Mouse (Mus musculus) monocyte, adult 2 months (primary cell): Measurements from ENCODE around the gene Plk3.
"Not testable (repeated sequence)": the region's sequence is repeated elsewhere in the genome, so short reads cannot be mapped to it uniquely, and the experiment has no call there.

Experiments
- DNase-seq, 2 experiments: peaks; one replicate each; pipeline ENCODE4 v3.0.0; 2022; ENCODE audit warnings: low spot score in 2 of 2, low read depth in 1 of 2

Plk3 gene

DNA sequence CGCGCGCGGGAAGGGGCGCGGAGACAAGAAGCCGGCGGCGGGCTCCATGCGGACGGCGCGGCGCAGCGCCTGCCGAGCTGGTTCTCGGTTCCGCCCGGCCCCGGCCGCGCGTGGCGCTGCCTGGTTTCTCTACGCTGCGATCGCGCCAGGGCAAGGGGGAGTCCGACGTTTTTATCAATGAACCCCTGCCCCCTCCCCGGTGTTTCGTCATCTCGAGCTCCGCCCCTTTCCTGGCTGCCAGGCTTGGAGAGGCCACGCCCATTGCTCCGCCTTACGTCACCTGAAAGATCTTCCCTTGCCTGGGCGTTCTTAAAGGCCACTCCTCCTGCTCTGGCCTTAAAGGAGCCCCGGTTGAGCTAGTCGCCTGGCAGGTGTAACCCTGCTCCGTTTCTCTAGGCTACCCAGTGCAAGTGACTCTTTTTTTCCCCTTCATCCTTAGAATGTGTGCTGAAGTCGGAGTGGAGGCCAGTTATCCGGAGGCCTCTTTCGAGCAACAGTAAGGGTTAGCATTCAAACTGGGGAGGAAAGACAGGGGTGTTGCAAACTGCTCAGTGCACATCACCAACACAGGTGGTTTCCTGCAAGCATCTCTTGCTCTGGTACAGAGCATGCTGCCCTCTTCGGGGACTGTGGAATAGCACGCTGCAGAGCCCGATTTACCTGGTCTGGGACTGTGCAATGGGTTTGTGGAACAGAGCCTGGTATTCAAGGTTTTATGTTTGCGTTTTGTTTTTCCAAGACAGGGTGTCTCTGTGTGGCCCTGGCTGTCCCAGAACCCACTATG, at the start of gene Plk3:
Gene Plk3 (minus strand): TSS at position 147 of the 784 bp plus-strand sequence.
- peak; percentile 96 to 97 for DNase-seq

DNA sequence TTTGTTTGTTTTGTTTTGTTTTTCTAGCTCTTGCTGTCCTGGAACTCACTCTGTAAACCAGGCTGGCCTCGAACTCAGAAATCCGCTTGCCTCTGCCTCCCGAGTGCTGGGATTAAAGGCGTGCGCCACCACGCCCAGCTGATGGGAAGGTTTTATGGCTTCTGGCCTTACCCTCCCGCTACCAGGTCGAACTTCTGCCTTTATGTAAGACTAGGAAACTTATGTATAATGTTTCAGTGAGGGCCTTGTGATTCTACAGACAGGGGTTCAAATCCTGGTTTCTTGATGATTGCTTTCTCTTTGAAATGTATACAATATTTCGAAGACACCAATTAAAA, 49.0 kb upstream of the Plk3 start:
- DNase-seq, result not testable (repeated sequence)

DNA sequence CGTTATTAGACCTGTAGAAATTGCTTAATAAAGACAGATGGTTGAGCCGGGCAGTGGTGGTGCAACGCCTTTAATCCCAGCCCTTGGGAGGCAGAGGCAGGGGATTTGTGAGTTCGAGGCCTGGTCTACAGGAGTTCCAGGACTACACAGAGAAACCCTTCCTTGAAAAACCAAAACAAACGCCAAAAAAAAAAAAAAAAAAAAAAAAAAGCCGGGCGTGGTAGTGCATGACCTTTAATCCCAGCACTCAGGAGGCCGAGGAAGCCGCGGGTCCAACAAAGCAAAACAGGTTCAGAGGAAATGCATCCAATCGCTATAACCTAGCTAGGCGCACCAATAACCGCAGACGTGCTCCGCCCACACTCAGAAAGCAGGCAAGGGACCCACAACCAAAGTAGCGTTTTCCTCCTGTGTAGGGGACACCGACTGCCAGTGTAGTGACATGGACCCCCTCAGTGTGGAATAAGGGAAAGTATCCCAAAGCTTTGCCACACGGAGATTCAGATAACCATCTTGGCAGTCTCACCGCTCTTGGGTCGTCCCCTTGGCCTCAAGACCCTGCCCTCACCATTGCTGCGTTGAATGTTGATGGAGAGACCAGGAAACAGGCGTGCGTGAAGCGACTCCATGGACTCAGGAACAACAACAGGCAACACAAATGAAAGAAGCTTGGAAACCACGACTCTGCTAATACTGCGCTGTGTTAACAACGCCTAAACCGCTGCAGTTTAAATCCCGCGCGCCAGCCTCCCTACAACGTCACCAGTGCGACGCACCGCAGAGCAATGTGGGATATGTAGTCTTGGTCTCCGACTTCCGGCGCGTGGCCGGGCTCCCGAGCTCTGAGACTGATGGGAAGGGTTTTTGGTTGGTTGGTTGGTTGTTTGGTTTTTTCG, 48.3 kb upstream of the Plk3 start, which contains the start of gene Kif2c:
Gene Kif2c (minus strand): TSS at position 777 of the 896 bp plus-strand sequence.
- DNase-seq, result peak; percentile 70 to 90

DNA sequence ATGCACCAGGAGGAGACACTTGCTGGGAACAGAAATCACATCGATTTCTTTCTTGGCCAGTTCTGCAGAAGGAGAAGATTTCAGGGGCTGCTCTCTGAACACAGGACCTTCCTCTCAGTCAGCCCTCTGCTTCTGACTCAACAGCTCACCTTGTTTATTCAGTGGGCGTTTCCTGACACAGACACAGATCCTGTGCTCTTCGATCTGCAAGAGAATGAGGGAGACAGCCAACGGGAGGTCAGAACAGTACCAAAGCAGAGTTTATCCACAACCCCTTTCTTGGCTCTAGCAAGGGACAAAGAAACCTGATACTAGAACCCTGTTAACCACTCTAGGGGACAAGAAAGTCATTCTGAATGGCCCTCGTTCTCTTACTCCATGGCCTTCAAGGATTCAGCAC, 36.2 kb upstream of the Plk3 start:
- no peak for DNase-seq

DNA sequence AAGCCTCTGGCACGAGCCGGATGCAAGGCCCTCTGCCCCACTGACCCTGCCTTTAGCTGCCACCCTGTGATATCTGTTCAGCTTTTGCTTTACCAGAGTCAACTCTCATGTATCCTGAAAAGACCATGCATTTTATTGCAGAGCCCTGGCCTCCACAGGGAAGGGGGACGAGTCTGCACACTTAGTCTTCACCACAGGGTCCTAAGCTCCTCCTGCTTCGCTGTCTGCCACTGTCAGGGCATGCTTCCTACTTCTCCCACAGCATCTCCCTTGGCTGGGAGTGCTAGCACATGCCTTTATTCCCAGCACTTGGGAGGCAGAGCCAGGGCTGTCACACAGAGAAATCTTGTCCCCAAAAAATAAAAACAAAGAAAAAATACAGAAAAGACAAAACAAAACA, 27.4 kb upstream of the Plk3 start:
- no peak for DNase-seq

DNA sequence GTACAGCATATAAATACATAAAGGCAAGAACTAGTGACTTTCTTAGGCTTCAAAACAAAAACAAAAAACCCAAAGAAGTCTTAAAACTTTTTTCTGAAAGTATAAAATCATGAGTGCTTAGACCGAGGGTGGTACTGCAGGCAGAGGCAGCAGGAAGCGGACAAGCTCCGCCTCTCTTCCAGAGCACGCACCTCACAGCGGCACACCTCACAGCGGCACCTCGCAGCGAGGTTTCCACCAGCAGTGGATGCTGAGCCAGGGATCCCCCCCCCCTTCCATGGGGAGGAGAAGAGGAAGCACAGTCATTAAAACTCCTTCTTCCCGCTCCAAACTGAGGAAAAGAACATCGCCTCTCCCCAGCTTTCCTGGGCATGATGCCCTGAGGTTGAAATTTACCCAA, 25.9 kb upstream of the Plk3 start:
- DNase-seq, result no peak

DNA sequence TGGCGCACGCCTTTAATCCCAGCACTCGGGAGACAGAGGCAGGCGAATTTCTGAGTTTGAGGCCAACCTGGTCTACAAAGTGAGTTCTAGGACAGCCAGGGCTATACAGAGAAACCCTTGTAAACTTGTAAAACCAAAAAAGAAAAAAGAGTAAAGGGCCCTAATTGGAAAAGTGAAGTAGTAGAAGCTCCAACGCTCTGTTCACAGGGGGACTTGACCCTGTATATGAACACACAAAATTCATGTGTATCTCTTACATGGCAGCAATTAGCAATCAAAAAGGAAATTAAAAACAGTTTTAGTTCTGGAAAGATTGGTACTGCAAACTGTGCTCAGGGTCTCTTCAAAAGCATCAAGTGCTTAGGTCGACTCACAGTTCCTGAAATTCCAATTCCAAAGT, 22.6 kb upstream of the Plk3 start:
- no peak for DNase-seq

DNA sequence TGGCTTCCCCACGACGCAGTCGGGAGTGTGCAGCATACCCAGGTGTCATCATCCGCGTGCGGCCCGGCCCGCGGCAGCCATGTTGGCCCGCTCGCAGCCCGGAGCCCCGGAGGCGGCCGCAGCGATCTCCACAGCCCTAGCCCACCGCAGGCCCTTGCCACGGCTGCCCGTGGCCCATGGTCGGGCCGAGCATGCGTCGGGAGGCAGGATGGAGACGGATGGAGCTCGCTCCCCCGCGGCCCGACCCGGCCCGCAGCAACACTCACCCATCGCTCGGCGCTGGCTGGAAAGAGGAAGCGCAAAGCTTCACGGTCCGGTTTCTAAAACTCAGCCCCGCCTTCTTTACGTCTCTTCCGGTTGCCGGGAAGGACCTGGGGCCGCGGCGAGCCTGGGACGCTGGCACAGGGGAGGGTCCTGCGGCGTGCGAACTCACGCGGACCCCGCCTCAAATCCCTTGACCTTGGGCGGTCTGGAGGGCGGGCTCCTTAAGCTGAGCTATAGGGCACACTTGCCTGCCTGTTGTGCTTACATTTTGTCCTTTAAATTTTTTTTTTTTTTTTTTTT, 22.1 kb upstream of the Plk3 start, which contains the start of gene Rps8:
Gene Rps8 (minus strand): TSS at position 452 of the 564 bp plus-strand sequence.
- DNase-seq, result peak; percentile 48 to 74

DNA sequence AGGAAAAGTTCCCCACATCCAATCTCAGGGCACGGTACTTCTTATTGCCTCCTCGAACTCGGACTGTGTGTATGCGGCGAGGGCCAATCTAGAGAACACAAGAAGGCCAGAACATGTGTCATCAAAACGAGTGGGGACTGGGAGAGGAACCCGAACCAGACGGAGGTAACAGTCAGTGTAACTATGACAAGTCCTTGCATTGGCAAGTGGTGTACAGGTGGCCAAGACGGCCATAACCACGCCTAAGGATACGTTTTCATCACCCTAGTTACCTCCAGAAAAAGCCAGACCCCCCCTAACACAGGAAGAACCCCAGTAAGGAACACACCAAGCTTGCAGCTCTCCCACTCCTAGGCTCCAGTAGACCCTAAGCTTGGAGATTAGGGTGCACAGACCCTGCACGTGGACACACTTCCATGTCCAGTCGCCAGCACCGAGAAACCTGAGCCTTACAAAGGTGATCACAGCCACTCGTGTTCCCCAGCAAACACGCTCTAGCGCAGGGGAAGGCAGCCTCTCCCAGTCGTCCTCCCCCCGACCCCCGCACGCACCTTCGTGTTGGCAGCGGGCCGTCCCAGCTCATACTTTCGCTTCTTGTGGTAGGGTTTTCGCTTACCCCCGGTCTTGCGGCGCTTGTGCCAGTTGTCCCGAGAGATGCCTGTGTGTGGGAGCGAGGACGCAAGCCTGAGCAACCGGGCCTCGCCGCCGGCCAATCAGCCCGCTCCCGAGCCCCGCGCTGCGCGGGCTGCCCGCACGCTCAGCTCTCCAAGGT, 21.4 kb upstream of the Plk3 start:
- DNase-seq, result peak in 1 of 2 experiments; percentile 15

DNA sequence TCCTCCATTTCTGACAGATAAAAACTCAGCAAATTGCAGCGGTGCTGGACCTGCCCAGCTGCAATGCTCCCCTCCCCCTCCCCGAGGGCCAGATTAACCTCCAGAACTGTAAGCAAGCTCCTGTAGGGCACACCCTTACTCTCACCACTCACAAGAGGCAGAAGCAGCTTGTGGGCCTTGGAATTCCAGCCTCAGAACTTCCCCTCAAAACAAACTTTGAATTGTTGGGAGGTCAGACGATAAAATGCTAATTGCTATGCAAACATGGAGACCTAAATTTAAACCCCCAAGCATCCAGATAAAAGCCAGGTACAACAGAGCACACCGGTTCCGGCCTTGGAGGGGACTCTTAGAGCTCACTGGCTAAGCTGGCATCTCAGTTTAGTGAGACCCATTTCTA, 19.0 kb upstream of the Plk3 start:
- DNase-seq, result no peak

DNA sequence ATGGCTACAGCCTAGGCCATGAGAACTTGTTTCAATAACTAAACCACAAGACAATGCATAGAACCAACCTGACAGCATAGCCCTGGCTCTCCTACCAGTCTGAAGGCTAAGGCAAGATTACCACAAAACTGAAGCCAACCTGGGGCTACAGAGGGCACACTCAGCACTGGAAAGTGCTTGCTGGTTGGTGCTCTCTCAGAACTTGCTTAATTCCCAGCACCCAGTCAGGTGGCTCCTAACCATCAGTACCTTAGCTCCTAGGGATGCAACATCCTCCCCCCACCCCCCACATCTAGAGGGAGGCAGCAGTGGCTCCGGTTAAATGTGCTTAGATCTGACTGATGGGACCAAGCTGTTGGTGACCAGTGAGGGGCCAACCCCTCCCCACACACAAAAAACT, 17.7 kb upstream of the Plk3 start:
- DNase-seq, result no peak

DNA sequence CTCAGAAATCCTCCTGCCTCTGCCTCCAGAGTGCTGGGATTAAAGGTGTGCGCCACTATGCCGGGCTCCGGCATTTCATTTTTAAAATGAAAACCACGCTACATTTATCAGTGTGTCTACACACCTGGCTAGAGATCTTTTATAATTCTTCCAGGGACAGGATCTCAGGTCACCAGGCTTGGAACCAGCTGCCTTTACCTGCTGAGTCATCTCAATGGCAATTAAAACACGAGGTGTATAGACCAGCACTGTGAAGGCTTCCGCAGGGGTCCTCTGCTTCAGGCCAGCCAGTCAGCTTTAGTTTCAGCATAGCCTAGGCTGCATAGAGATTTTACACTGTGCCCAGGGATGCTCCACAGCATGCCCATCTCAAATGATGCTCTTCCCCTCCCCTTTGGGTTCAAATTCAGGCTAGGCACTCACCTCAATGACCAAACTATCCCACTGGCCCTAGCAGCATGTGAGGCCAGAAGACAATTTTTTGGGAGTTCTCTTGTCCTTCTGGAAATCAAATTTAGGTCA, 16.5 kb upstream of the Plk3 start:
- DNase-seq, result no peak

DNA sequence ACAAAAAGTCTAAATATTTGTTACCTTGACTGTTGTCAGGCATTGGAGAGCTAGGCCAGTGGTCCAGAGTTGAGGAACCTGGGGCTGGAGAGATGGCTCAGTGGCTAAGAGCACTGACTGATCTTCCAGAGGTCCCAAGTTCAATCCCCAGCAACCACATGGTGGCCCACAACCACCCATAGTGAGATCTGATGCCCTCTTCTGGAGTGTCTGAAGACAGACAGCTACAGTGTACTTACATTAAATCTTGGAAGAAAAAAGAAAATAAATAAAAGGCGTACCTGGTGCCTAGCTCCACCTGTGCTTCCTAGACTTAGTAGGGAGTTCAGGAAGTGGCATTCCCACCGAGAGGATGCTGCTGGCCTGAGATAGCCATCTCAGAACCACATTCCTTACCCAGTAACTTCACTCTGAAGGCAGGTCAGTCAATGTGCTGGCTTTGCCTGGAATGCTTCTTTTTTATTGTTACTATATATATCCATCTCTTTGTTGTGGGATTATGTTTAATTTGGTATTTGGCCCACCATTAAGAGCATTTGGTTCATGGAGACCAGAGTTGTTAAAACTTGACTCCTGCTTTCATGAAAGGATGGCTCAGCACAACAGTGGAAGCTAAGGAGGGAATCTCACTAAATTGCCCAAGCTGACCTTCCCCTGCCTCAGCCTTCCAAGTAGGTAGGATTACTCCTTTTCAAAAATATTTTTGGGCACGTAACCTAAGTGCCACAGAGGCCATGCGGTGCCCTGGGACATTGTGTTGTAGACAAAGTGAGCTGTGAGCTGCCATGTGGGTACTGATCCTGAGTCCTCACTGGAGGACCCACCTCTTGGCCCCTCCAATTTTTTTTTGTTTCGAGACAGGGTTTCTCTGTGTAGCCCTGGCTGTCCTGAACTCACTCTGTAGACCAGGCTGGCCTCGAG, 15.8 kb upstream of the Plk3 start:
- DNase-seq, result no peak

DNA sequence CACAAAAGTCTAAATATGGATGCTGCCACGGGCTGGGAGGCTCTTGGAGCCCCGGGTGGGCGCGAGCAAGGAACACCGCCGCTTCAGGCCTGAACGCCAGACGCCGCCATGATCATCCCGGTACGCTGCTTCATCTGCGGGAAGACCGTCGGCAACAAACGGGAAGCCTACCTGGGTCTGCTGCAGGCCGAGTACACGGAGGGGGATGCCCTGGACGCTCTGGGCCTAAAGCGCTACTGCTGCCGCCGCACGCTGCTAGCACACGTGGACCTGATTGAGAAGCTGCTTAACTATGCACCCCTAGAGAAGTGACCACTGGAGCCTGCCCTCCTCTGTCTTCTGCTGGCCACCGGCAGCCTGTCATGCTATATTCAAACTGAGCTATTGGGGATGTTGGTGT, 15.1 kb upstream of the Plk3 start:
- DNase-seq, result no peak

DNA sequence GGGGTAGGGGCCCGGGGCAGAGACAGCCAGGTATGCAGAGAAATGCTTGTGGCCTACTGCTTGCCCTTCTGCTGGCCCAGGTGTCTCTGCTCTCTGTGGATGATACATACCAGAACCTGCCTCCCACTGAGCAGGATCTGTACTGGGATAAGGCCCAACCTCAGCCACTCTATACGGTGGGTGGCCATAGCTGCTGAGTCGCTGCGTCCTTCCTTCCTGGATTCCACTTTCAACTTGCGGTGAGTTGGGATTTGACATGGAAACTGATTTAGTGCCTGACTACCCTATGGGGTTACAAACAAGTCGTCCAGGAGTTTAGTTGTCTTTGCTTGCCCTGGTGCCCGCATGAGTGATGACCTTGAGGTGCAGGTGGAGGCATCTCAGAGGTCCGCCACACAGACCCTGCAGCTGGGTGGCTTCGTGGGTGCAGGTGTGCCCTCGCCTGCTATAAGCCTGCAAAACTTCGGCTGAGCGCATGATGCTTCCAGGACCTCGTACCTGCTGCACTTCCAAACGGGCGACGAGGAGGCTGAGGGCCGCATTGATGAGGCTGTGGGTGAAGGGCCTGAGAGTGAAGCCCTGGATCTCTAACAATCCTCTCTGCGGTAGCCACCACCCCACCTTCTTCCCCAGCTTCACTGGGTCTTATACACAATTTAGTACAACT, 14.4 kb upstream of the Plk3 start:
- DNase-seq, result no peak

DNA sequence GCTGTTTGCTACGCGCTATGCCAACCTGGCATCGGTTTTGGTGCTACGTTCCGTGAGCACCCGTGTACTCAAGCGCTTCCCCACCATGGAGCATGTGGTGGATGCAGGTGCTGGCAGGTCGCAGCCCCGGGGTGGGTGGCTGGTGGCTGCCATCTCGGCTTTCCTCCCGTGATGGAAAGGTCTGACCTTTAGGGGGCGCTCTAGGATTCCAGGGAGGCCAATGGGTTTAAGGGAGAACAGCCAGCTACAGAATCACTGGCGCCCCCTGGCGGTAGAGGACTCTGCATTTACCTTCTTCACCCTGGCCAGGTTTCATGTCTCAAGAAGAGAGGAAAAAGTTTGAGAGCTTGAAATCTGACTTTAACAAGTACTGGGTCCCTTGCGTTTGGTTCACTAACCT, 12.4 kb upstream of the Plk3 start:
- DNase-seq, result peak; percentile 70 to 84

DNA sequence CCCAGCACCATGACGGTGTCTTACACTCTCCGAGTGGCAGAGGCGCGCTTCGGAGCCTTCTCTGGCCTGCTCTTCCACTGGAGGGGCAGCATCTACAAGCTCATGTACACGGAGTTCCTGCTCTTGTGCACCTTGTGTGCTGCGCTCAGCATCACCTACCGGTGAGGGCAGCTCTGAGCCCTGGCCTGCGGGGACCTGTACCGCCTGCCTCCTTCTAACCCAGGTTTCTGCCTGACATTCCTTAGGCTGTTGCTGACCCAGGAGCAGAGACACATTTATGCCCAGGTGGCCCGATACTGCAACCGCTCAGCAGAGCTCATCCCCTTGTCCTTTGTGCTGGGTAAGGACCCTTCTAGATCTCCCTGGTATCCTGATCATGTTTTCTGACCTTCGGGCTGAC, 11.5 kb upstream of the Plk3 start:
- no peak for DNase-seq

DNA sequence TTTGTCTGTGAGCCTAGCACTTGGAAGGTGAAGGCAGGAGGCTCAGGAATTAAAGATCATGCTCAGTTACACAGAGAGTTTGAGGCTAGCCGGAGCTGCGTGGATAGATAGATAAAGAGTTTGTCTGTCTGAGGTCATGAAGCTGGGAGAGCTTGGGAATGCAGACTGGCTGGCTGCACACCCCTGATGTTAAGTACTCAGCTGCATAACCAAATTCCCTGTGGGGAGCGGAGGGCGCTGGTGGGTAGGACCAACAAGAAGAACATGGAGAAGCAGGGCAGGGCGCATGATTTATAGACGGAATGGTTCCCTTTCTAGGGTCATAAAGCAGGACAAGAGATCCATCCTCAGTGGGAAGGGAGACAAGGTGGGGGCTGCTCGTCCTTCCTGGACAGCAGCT, 9.3 kb upstream of the Plk3 start:
- DNase-seq, result no peak

DNA sequence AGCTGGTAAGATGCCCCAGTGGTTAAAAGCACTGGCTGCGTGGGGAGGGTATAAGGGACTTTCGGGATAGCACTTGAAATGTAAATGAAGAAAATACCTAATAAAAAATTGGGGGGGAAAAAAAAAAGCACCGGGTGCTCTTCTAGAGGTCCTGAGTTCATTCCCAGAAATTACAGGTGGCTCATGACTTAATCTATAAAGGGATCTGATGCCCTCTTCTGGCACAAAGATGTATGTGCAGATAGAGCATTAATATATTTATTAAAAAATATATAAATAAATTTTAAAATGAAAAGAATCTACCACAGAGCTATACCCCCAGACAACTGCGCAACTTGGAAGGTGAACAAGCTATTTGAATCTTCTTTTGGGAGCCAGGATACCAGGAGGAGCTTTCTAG, 6.8 kb upstream of the Plk3 start:
- DNase-seq, result no peak
